Mouse (Mus musculus) gastrocnemius, postnatal 36 days (tissue): ENCODE data around the gene Zbtb40. TPM values are rescaled to one million over a fixed set of nuclear protein-coding genes. Genes with fewer than 3 reads are reported as not detected.

Experiments
- DNase-seq, 2 experiments: peaks; one replicate each; pipeline ENCODE4 v3.0.0; 2022
- intact Hi-C: fragments of 180-260 bp; cut with DNase I; formaldehyde crosslinking; loops from one replicate; pipeline ENCODE4 v1.15.1; 2025
- total RNA-seq, 2 experiments: library from RNA; stranded (reverse); gene quantifications; 2 replicates each; pipeline ENCODE4 v1.2.3; 2021

The Zbtb40 gene
- total RNA-seq, 2 experiments from 2014 or later = 6.5 to 7.3 TPM

GRCm38 (mm10) chr4:137038096-137038495, 10.5 kb downstream of the Zbtb40 start:
- intact Hi-C loops = no loop called here
- DNase-seq = no peak

DNA sequence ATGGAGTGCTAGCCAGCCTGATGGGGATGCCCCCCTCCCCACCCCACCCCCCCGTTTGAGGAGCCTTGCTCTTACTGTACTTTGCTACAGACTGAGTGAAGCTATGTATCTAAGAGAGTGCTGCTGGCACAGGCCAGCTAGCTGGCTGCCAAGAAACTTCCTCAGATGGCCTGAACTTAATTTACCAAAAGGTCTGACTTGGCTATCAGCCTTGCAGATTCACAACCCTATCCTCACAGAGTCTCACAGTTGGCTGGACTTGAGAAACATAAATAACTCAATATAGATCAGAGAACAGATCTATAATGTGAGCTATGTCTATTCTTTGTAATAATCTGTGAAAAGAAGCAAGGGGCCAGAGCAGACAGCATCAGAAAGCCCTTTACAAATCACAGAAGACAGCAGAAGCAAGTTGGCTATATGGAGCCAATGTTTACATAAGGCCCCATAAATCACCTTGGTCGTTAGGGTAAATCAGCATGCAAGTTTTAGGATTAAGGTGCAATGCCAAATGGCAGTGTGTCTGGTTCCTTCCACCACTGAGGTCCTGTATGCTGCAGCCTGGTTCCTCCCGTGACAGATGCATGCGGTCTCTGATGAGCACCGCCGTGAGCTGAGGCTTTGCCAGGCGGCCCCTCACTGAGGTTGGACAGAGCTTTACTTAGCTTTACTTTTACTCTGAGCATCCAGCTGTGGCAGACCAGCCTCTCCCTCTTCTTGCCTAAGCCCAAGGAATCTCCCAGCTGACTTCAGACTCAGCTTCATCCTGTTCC, 15.3 kb downstream of the Zbtb40 start:
- no peak for DNase-seq
- intact Hi-C loops = no loop called here

DNA sequence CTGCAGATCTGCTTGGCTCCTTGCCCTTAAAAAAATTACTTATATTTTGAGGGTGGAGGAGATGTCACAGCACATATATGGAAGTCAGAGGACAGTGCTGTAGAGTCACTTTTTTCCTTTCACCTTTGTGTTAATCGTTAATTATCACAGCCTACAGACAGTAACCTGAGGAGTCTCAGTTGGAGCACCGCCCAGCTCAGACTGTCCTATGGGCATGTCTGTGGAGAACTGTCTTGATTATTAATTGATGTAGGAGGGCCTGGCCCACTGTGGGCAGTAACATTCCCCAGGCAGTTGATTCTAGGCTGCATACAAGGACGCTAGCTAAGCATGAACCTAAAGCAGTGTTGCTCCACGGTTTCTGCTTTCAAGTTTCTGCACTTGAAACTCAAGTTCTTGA, 16.1 kb downstream of the Zbtb40 start:
- intact Hi-C loops = no loop called here
- no peak for DNase-seq

GRCm38 (mm10) chr4:137031319-137031718, 17.3 kb downstream of the Zbtb40 start:
- intact Hi-C loops = no loop called here
- DNase-seq = no peak

GRCm38 (mm10) chr4:137029348-137029747, 19.3 kb downstream of the Zbtb40 start:
- no peak for DNase-seq
- intact Hi-C loops = no loop called here

DNA sequence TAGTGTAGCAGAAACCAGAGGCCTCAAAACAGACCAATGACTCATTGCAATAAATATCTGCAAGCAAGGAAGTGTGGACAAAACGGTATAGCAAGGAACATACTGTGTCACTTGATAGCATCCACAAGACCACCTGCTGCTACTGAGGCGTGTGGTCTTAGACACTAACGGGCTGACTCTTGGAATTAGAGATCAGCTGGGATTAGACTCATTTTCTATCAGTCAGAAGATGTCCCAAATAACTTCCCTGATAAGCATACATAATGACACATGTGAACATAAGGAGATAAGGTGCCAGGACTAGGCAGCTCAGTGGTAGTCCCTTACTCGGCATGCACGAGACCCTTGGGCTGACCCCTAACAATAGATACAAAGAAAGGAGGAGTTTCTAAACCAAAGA, 21.6 kb downstream of the Zbtb40 start:
- no peak for DNase-seq
- intact Hi-C loops = no loop called here

- intact Hi-C loops = no loop called here
- no peak for DNase-seq
Measured at GRCm38 (mm10) chr4:137025570-137025969, 23.0 kb downstream of the Zbtb40 start.

GRCm38 (mm10) chr4:137025133-137025532, 23.5 kb downstream of the Zbtb40 start:
- intact Hi-C loops = no loop called here

DNA sequence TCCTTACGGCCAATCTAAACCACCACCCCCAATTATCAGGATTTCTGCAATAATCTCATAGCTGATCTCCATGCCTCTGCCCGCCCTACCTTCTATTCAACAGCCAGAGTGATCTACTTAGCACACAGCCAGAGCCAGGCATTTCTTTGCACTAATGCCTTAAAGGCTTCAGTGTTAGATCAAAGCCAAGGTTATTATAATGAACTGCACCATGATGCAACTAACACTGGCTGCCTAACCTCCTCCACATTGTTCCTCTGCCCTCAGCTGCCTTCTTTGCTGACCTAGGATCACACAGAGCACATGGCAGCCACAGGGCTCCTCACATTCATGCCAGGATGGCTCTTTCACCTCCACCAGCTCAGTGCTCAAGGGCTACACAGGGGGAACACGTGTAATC, 28.5 kb downstream of the Zbtb40 start:
- no peak for DNase-seq
- intact Hi-C loops = no loop called here

More at GRCm38 (mm10) chr4:137025133-137025532, 23.5 kb downstream of the Zbtb40 start:
- no peak for DNase-seq

DNA sequence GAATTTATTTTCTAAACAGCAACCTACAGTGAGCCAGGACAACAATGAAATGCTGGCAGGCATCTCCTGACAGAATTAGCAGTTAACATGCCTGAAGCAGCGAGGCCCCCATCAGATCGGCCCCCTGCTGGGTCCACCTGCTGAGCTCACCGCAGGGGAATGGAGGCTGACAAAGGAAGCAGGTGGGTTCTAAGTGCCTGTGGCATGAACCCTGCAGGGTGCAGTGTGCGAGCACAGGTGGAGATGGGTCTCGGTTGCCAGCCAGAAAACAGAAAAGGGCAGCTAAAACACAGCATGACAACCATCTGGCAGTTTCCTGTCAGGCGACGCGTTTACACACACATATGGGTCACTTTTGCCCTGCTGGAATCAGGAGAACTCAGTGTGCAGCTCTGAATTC, 32.7 kb downstream of the Zbtb40 start:
- intact Hi-C loops = no loop called here
- DNase-seq = no peak

- intact Hi-C loops = no loop called here
- DNase-seq = no peak
Measured at GRCm38 (mm10) chr4:137015476-137015856, 33.1 kb downstream of the Zbtb40 start.

- intact Hi-C loops = no loop called here
- DNase-seq = no peak
Measured at GRCm38 (mm10) chr4:137014654-137015475, 33.7 kb downstream of the Zbtb40 start.

DNA sequence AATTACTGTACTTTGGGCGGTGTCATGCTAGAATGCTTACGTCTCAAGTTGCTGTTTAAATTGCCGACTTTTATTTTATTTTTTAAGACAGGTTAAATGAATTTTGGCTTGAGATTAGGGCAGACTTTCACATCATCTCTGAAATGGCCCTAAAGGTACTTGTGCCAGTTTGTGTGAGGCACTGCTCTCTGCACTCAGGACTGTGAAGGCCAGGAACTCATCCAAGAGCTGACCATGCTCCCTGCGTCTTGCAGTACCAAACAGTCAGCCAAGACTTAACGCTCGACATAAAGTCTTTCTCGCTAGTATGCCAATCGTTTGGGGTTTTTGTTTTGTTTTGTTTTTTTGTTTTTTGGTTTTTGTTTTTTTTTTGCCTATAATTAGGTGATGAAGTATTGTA, 34.5 kb downstream of the Zbtb40 start:
- intact Hi-C loops = no loop called here
- DNase-seq = no peak

- DNase-seq = no peak
- intact Hi-C loops = no loop called here
Measured at GRCm38 (mm10) chr4:137006966-137007365, 41.6 kb downstream of the Zbtb40 start.

- DNase-seq = no peak
Measured at GRCm38 (mm10) chr4:137001825-137002224, 46.8 kb downstream of the Zbtb40 start.

GRCm38 (mm10) chr4:137001020-137001419, 47.6 kb downstream of the Zbtb40 start:
- intact Hi-C loops = no loop called here
- no peak for DNase-seq

More at GRCm38 (mm10) chr4:137001825-137002224, 46.8 kb downstream of the Zbtb40 start:
- intact Hi-C loops = no loop called here

- DNase-seq = no peak
- intact Hi-C loops = no loop called here
Measured at GRCm38 (mm10) chr4:136998371-136998770, 50.2 kb downstream of the Zbtb40 start.

DNA sequence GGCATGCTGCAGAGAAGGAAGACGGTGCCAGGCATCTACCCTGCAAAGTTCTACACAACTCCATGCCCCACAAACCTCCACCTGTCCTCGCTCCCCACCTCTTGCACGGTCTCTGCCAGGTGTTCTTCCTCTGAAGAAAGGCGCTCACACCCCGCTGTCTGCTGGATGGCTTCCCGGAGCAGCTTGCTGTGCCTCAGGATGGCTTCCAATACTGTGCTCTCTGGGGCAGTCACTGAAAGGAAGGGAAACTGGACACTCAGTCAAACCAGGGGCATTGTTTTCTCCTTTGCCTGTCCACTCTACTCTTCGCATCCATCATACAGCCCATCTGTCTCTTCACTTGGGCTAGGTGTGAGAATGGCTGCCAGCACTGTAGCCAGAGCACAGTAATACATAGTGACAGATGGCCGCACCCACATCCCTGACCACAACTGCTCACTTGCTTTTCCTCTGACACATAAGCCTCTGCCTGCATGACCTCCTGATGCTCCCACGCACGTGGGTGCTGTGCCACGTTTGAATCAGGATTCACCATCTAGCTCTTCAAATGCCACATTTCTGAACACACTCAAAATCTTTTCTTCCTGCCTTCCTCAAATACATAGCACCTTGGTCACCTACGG, 50.8 kb downstream of the Zbtb40 start:
- intact Hi-C loops = no loop called here
- DNase-seq = no peak

DNA sequence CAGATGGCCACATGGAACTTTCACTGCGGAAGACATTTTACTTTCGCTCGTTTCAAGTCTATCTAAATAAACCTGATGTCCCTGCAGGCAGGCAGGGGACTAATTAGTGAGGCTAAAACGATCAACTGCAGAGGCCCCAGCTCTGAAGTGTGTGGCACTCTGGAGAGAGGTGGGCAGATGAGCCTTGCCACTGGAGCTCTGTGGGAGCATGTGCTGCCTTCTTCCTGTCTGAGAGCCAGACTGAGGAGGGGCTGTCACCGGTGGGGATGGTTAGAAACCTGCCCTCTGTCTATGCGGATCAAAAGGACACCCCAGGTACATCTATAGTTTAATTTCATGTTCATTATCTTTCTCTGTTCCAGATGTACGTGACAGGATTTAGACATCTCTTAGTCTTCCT, 51.7 kb downstream of the Zbtb40 start:
- DNase-seq = no peak
- intact Hi-C loops = no loop called here

DNA sequence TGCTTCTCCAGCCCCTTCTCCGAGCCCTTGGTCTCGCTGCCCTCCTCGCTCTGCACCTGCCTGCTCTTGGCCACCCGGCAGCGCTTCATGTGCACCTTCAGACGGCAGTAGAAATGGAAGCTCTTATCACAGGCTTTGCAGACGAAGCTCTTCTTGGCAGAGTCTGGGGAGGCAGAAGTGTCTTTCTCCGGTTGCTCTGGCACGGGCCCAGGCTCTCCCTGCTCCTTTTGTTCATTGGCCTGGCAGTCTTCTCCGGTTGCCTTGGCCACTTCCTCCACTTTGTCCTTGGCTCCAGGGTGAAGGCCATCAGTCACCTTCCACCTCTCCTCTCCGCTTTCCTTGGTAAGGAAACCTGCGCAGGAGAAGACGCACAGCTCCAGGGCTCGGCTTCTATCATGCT, 53.2 kb downstream of the Zbtb40 start:
- intact Hi-C loops = no loop called here
- DNase-seq = no peak

DNA sequence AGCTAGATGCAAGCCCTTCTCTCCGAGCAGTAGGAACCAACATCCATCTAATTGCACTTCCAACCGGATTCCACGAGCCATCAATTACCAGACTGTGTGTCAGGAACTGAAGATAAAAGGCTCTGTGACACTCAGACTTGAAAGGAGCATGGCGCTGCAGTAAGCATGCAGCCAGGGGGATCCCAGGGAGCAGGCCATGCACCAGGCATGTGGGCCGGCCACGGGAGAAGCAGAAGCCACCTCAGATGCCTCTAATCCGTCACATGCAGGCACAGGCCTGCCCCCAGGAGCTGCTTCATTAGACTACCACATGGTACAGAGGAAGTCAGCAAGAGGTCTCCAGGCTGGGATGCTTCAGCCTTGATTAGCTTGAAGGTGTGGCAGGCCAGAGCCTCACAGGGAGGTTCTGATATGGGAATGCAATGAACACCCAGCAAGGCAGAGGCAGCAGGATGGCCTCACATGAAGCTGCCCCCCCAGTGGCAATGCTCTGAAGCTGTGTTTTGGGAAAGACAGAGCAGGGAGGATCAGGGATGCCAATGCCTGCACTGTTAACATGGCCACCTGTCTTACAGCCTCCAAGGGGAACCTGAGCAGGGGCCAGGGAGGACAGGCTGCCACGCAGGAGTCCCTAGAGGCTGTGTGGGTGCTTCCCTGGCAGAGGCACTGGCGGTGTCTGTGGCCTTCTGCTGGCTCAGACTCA, 66.5 kb downstream of the Zbtb40 start:
- no peak for DNase-seq
- intact Hi-C loops = loop anchor here (5.0 kb wide), 1 partner anchor 75 kb away; no protein-coding TSS in a partner anchor
